Mouse (Mus musculus) R1 (cell line): Measurements from ENCODE around the gene Ano3.
A peak's percentile ranks its signal among the peaks of the same experiment; 100 is the strongest.

Experiments used
- DNase-seq: peaks from one replicate; pipeline ENCODE4 v3.0.0-alpha.2; 2018; ENCODE audit warnings: low read depth, low spot score

The Ano3 gene

GRCm38 (mm10) chr2:110806302-110807093, 144.2 kb downstream of the Ano3 start:
- DNase-seq: no peak

GRCm38 (mm10) chr2:110795928-110796327, 154.8 kb downstream of the Ano3 start:
- no peak for DNase-seq

- no peak for DNase-seq
Observed at GRCm38 (mm10) chr2:110795433-110795832, 155.3 kb downstream of the Ano3 start.

- no peak for DNase-seq
Observed at GRCm38 (mm10) chr2:110787396-110787795, 163.3 kb downstream of the Ano3 start.

GRCm38 (mm10) chr2:110759434-110759833, 191.3 kb downstream of the Ano3 start:
- no peak for DNase-seq

- DNase-seq: no peak
Observed at GRCm38 (mm10) chr2:110757556-110757955, 193.2 kb downstream of the Ano3 start.

- DNase-seq: peak; percentile 3
Observed at GRCm38 (mm10) chr2:110740493-110740892, 210.2 kb downstream of the Ano3 start.

GRCm38 (mm10) chr2:110739781-110740180, 210.9 kb downstream of the Ano3 start:
- DNase-seq: no peak

GRCm38 (mm10) chr2:110737981-110738380, 212.7 kb downstream of the Ano3 start:
- DNase-seq: no peak

- DNase-seq: no peak
Observed at GRCm38 (mm10) chr2:110737236-110737635, 213.5 kb downstream of the Ano3 start.

GRCm38 (mm10) chr2:110726106-110726505, 224.6 kb downstream of the Ano3 start:
- DNase-seq: no peak

- DNase-seq: no peak
Observed at GRCm38 (mm10) chr2:110722208-110722607, 228.5 kb downstream of the Ano3 start.

GRCm38 (mm10) chr2:110721290-110721753, 229.4 kb downstream of the Ano3 start, which contains the start of gene Muc15:
Muc15 (plus strand) TSS chr2:110721340.
- DNase-seq: no peak

GRCm38 (mm10) chr2:110719051-110719450, 231.7 kb downstream of the Ano3 start:
- no peak for DNase-seq

GRCm38 (mm10) chr2:110710055-110710720, 240.5 kb downstream of the Ano3 start:
- DNase-seq: no peak

- no peak for DNase-seq
Observed at GRCm38 (mm10) chr2:110709436-110709835, 241.3 kb downstream of the Ano3 start.

- no peak for DNase-seq
Observed at GRCm38 (mm10) chr2:110671071-110671624, 279.6 kb downstream of the Ano3 start.

- DNase-seq: peak; percentile 29
Observed at GRCm38 (mm10) chr2:110663329-110663728, 287.4 kb downstream of the Ano3 start.

- DNase-seq: no peak
Observed at GRCm38 (mm10) chr2:110644846-110645245, 305.9 kb downstream of the Ano3 start.

- DNase-seq: no peak
Observed at GRCm38 (mm10) chr2:110644358-110644757, 306.4 kb downstream of the Ano3 start.
